Mouse (Mus musculus): ENCODE measurements around the gene Lmbrd2.
"Not testable (repeated sequence)": the region's sequence is repeated elsewhere in the genome, so short reads cannot be mapped to it uniquely, and the experiment has no call there.

The Lmbrd2 gene

GRCm38 (mm10) chr15:9189796-9190195 lies 49.4 kb downstream of the Lmbrd2 start:
- Histone ChIP-seq H3K36me3 (ENCODE audit: control insufficient read depth, insufficient read depth, low read length, poor library complexity, severe bottlenecking) (peaks cover 3% of the 10 kb centered on the region; the same call in 1 of the 2 replicates), H3K27me3 (ENCODE audit: control insufficient read depth, insufficient read depth, low read length, poor library complexity, severe bottlenecking) (no peaks in the 10 kb centered on the region)
- DNase-seq (ENCODE audit: low read depth, low spot score) = no peak

- not testable (repeated sequence) for H3K36me3 ChIP-seq (ENCODE audit: control insufficient read depth, insufficient read depth, low read length, poor library complexity, severe bottlenecking); H3K27me3 ChIP-seq (ENCODE audit: control insufficient read depth, insufficient read depth, low read length, poor library complexity, severe bottlenecking)
- peak; percentile 38 for DNase-seq (ENCODE audit: low read depth, low spot score)
These were observed 52.3 kb downstream of the Lmbrd2 start for GRCm38 (mm10) chr15:9192685-9193084.

GRCm38 (mm10) chr15:9198421-9198820 lies 58.1 kb downstream of the Lmbrd2 start:
- Histone ChIP-seq H3K27me3 (ENCODE audit: control insufficient read depth, insufficient read depth, low read length, poor library complexity, severe bottlenecking) (no peaks in the 10 kb centered on the region), H3K36me3 (ENCODE audit: control insufficient read depth, insufficient read depth, low read length, poor library complexity, severe bottlenecking) (no peaks in the 10 kb centered on the region)
- DNase-seq (ENCODE audit: low read depth, low spot score) = peak; percentile 24

GRCm38 (mm10) chr15:9211891-9212290 lies 71.5 kb downstream of the Lmbrd2 start:
- DNase-seq (ENCODE audit: low read depth, low spot score) = no peak
- H3K27me3 ChIP-seq (ENCODE audit: control insufficient read depth, insufficient read depth, low read length, poor library complexity, severe bottlenecking) = no peaks in the 10 kb centered on the region
- no peaks in the 10 kb centered on the region for H3K36me3 ChIP-seq (ENCODE audit: control insufficient read depth, insufficient read depth, low read length, poor library complexity, severe bottlenecking)

GRCm38 (mm10) chr15:9213026-9213425 lies 72.7 kb downstream of the Lmbrd2 start:
- not testable (repeated sequence) for DNase-seq (ENCODE audit: low read depth, low spot score); H3K36me3 ChIP-seq (ENCODE audit: control insufficient read depth, insufficient read depth, low read length, poor library complexity, severe bottlenecking); H3K27me3 ChIP-seq (ENCODE audit: control insufficient read depth, insufficient read depth, low read length, poor library complexity, severe bottlenecking)

GRCm38 (mm10) chr15:9213431-9213830 lies 73.1 kb downstream of the Lmbrd2 start:
- DNase-seq (ENCODE audit: low read depth, low spot score); H3K36me3 ChIP-seq (ENCODE audit: control insufficient read depth, insufficient read depth, low read length, poor library complexity, severe bottlenecking); H3K27me3 ChIP-seq (ENCODE audit: control insufficient read depth, insufficient read depth, low read length, poor library complexity, severe bottlenecking): not testable (repeated sequence)

- no peak for DNase-seq (ENCODE audit: low read depth, low spot score)
- no peaks in the 10 kb centered on the region for H3K36me3 ChIP-seq (ENCODE audit: control insufficient read depth, insufficient read depth, low read length, poor library complexity, severe bottlenecking)
- no peaks in the 10 kb centered on the region for H3K27me3 ChIP-seq (ENCODE audit: control insufficient read depth, insufficient read depth, low read length, poor library complexity, severe bottlenecking)
These were observed 76.1 kb downstream of the Lmbrd2 start for GRCm38 (mm10) chr15:9216446-9216845.

GRCm38 (mm10) chr15:9230917-9231316 lies 90.6 kb downstream of the Lmbrd2 start:
- not testable (repeated sequence) for DNase-seq (ENCODE audit: low read depth, low spot score); H3K27me3 ChIP-seq (ENCODE audit: control insufficient read depth, insufficient read depth, low read length, poor library complexity, severe bottlenecking); H3K36me3 ChIP-seq (ENCODE audit: control insufficient read depth, insufficient read depth, low read length, poor library complexity, severe bottlenecking)

GRCm38 (mm10) chr15:9246345-9246744 lies 106.0 kb downstream of the Lmbrd2 start:
- Histone ChIP-seq H3K36me3 (ENCODE audit: control insufficient read depth, insufficient read depth, low read length, poor library complexity, severe bottlenecking) (no peaks in the 10 kb centered on the region), H3K27me3 (ENCODE audit: control insufficient read depth, insufficient read depth, low read length, poor library complexity, severe bottlenecking) (no peaks in the 10 kb centered on the region)
- no peak for DNase-seq (ENCODE audit: low read depth, low spot score)
